Mouse (Mus musculus) stomach, postnatal 0 days (tissue): Measurements from ENCODE around the gene Samhd1. TPM values are rescaled to one million over a fixed set of nuclear protein-coding genes. Genes with fewer than 3 reads are reported as not detected.

Experiments used
- ATAC-seq: fragments of 200-750 bp; cut with Nextera tagmentation; 2 replicates; pipeline ENCODE4 v1.8.0; 2017; ENCODE audit not compliant: low FRiP score, low TSS enrichment
- DNase-seq: peaks from one replicate; pipeline ENCODE4 v3.0.0-alpha.2; 2016; ENCODE audit warnings: low spot score
- H3K27ac ChIP-seq: fragments of 300-500 bp; sonication (generic); replicated peaks from 2 replicates; pipeline ENCODE4 v1.5.1; 2014; ENCODE audit warnings: mild to moderate bottlenecking, control low read depth
- H3K27me3 ChIP-seq: fragments of 300-500 bp; sonication (generic); 2 replicates; pipeline ENCODE4 v1.6.1; 2014; ENCODE audit warnings: low read length; ENCODE audit not compliant: control insufficient read depth, insufficient read depth
- H3K36me3 ChIP-seq: fragments of 300-500 bp; sonication (generic); 2 replicates; pipeline ENCODE4 v1.6.1; 2014; ENCODE audit warnings: low read length, mixed read lengths; ENCODE audit not compliant: control insufficient read depth, insufficient read depth
- H3K4me1 ChIP-seq: fragments of 300-500 bp; sonication (generic); replicated peaks from 2 replicates; pipeline ENCODE4 v1.6.1; 2014; ENCODE audit warnings: antibody characterized with exemption; ENCODE audit not compliant: control insufficient read depth, insufficient read depth
- H3K4me2 ChIP-seq: fragments of 300-500 bp; sonication (generic); replicated peaks from 2 replicates; pipeline ENCODE4 v1.6.1; 2014; ENCODE audit warnings: low read depth, mild to moderate bottlenecking, control low read depth, moderate library complexity
- H3K4me3 ChIP-seq: fragments of 300-500 bp; sonication (generic); 2 replicates; pipeline ENCODE4 v1.5.1; 2014; ENCODE audit warnings: low read depth, low read length, control low read depth
- H3K9ac ChIP-seq: fragments of 300-500 bp; sonication (generic); 2 replicates; pipeline ENCODE4 v1.6.1; 2014; ENCODE audit warnings: mild to moderate bottlenecking, low read length, control low read depth, mixed read lengths
- H3K9me3 ChIP-seq: fragments of 300-500 bp; sonication (generic); 2 replicates; pipeline ENCODE4 v1.6.1; 2016; ENCODE audit warnings: low read length; ENCODE audit not compliant: control insufficient read depth
- CTCF ChIP-seq: IDR thresholded peaks from 2 replicates; pipeline ENCODE4 v1.5.1; 2016; ENCODE audit warnings: antibody characterized with exemption, low read depth, mild to moderate bottlenecking, moderate library complexity
- EP300 ChIP-seq: optimal IDR thresholded peaks from 2 replicates; pipeline ENCODE3; 2016; ENCODE audit warnings: antibody characterized with exemption
- WGBS: fragments of 180-500 bp; shearing (Covaris S2); extraction: QIAGEN DNeasy Blood & Tissue Kit; methylation state at CpG from one replicate; pipeline ENCODE4 v1.1.7; 2014; 5-methylcytosine and 5-hydroxymethylcytosine counted together
- polyA plus RNA-seq: library from polyadenylated mRNA; unstranded; fragments of >200 nt; fragmentation: Nextera tagmentation; extraction: Ambion mirVana; gene quantifications from 2 replicates; pipeline ENCODE4 v1.2.1, GENCODE M21; 2015

The Samhd1 gene
- polyA plus RNA-seq, 1 experiment from 2014 or later = 17.4 TPM

DNA sequence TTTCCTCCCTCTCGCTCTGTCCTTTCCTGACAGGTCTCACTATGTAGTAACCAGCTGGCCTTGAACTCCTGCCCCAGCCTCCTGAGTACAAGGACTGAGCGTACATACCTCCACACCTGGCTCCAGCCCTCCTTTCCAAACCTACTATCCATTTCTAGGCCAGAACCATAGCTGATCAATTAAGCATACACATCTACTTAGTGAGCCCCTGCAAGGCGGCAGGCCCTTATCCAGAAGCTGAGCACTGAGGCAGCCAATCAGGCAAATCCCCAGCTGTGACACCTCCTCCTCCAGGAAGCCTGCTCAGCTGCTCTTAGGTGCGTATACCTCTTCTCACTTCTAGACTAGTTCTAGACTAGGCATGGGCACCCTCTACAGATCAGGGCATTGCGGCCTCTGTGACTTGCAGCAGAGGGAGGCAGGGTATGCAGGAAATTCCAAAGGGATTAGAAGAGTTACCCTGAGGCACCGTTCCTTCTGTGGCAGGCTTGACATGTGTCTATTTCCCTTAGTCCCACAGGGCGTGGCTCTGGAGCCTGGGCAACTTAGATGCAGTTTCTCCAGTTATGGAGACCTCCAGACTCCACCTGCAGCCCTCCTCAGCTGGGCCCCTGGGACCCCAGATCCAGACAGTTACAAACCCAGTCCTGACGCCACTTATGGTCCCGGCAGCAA lies 62.6 kb downstream of the Samhd1 start:
- Histone ChIP-seq H3K4me1 (peaks cover 42% of the 10 kb centered on the region), H3K36me3 (peaks cover 2% of the 10 kb centered on the region; the same call in 1 of the 2 replicates), H3K9me3 (no peaks in the 10 kb centered on the region), H3K4me3 (no peak overlapping the region), H3K9ac (no peak overlapping the region), H3K4me2 (no peak overlapping the region), H3K27ac (peak overlapping the region; percentile 86), H3K27me3 (no peaks in the 10 kb centered on the region)
- DNase-seq (no peak), ATAC-seq (no peak)
- 69% methylated on average over 9 of the region's 9 CpGs for WGBS
- TF ChIP-seq CTCF (no peak), EP300 (no peak)

DNA sequence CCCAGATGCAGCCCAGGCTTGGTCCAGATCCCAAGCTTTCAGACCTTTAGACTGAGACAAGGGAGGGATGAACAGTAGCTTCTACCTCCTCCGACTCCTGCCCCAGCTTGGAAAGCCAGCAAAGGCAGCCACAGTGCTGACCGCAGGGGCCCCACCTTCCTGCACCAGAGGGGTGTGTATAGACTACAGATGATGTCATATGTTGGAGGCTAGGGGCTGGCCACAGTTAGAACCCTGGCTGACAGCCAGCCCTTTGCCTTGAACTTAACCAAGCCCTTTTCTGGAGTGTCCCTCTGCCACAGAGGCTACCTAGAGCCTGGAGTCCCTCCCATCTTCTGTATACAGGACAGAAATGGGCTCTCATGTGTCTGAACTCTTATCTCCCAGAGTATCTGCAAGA lies 63.5 kb downstream of the Samhd1 start:
- WGBS = 7% methylated on average over 2 of the region's 2 CpGs
- no peak overlapping the region for H3K4me3 ChIP-seq
- ATAC-seq (peak; percentile 85), DNase-seq (peak; percentile 87)
- H3K4me2 ChIP-seq = peak overlapping the region; percentile 32; the same call in 1 of the 2 replicates
- TF ChIP-seq CTCF (no peak), EP300 (no peak)
- H3K9me3 ChIP-seq = no peaks in the 10 kb centered on the region
- peaks cover 2% of the 10 kb centered on the region; the same call in 1 of the 2 replicates for H3K36me3 ChIP-seq
- peak overlapping the region; percentile 86 for H3K27ac ChIP-seq
- peaks cover 43% of the 10 kb centered on the region for H3K4me1 ChIP-seq
- H3K9ac ChIP-seq = 0 out of 2 replicates have a peak overlapping the region, but pooled peaks have one; percentile 8
- no peaks in the 10 kb centered on the region for H3K27me3 ChIP-seq

DNA sequence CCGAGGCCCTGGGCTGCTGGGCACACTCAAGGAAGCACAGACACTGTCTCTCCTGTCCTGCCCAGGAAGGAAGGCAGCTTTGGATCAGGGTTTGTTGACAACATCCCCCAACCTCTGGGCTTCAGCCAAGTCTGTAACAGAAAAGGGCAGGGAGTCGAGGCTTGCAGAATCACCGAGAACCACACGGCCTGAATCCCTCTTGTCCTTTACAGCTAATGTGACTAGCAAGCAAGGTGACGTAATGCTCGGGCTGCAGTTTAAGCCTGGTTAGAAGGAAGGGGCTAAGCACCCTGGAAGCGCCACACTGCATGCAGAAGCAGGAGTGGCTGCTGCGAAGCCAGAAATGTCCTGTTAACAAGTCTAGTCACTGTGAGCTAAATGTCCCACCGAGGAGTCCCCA lies 64.7 kb downstream of the Samhd1 start:
- DNase-seq (no peak), ATAC-seq (no peak)
- H3K9ac ChIP-seq = peak overlapping the region; percentile 38; the same call in 1 of the 2 replicates
- 17% methylated on average over 9 of the region's 9 CpGs for WGBS
- peak overlapping the region; percentile 20; the same call in 1 of the 2 replicates for H3K4me2 ChIP-seq
- H3K4me3 ChIP-seq = no peak overlapping the region
- TF ChIP-seq CTCF (no peak), EP300 (no peak)
- no peaks in the 10 kb centered on the region for H3K9me3 ChIP-seq
- no peaks in the 10 kb centered on the region for H3K27me3 ChIP-seq
- H3K4me1 ChIP-seq = peaks cover 44% of the 10 kb centered on the region
- H3K36me3 ChIP-seq = no peaks in the 10 kb centered on the region
- H3K27ac ChIP-seq = peak overlapping the region; percentile 86

DNA sequence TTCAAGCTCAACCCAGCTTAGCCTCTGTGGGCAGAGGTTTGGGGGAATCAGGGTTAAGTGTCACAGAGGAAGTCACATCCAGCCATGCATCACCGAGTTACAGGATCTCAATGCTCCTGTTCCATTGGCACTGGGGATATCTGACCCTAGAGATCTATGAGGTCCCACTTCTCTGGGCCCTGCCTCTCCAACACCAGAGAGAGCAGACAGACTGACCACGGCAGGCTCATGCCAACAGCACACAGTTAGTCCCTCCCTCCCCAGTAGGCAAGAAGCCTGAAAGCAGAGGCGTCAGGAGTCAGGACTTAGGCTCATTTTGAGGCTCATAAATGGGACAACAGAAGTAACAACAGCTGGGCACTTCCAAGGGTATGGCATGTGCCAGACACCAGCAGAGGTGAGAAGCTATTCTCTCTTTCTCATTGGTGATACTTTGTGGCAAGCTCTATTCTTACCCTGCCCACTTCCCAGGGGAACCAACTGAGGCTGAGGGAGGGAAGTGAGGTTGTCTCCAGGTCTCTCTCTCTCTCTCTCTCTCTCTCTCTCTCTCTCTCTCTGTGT lies 65.2 kb downstream of the Samhd1 start:
- peak overlapping the region; percentile 6; the same call in 1 of the 2 replicates for H3K4me2 ChIP-seq
- peak overlapping the region; percentile 18 for H3K9ac ChIP-seq
- H3K36me3 ChIP-seq = no peaks in the 10 kb centered on the region
- 40% methylated on average over 3 of the region's 3 CpGs for WGBS
- DNase-seq (no peak), ATAC-seq (no peak)
- H3K4me1 ChIP-seq = peaks cover 40% of the 10 kb centered on the region
- H3K9me3 ChIP-seq = no peaks in the 10 kb centered on the region
- no peaks in the 10 kb centered on the region for H3K27me3 ChIP-seq
- TF ChIP-seq CTCF = no peak
- TF ChIP-seq EP300 = no peak
- peak overlapping the region; percentile 86 for H3K27ac ChIP-seq
- no peak overlapping the region for H3K4me3 ChIP-seq

DNA sequence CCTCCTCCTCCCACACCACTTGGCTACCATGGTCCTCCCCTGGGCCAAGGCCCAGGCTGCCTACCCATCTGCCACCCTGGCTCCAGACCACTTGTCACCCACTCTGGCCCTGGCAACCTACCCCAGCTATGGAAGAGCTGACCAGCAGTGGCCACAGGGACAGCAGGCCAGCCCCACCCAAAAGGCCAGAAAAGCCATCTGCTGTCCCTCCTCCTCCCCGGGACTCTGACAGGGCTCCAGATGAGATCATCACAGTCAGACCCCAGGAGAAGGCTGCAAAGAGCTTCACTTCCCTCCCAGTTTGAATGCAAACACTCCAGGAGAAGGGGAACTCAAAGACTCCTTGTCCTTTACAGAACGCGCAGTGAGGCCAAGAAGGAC lies 65.7 kb downstream of the Samhd1 start:
- no peak for TF ChIP-seq EP300
- TF ChIP-seq CTCF = no peak
- Histone ChIP-seq H3K4me3 (no peak overlapping the region), H3K27ac (peak overlapping the region; percentile 86), H3K4me1 (peaks cover 42% of the 10 kb centered on the region), H3K9me3 (no peaks in the 10 kb centered on the region), H3K36me3 (no peaks in the 10 kb centered on the region), H3K27me3 (no peaks in the 10 kb centered on the region), H3K9ac (peak overlapping the region; percentile 24; the same call in 1 of the 2 replicates), H3K4me2 (no peak overlapping the region)
- ATAC-seq (no peak), DNase-seq (no peak)
- 35% methylated on average over 3 of the region's 3 CpGs for WGBS
